In the genomic region with DNA sequence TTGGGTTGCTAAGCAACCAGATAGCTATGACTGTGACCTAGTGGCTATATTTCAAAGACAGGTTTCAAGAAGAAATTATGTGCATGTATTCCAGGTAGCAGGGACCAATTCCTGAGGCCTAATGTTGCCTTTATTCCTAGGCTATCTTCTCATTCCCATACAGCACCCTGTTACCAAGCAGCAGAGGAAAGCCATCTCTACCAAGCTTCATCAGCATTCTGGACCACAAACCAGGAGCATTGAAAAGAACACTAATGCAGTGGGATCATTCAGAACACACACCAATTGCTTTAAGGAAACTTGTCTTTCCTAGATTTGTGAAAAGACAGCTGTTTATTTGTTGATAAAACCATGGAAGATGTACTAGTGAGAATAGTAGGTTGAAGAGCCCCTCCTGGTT, we compare ENCODE assay signal across 24 mouse cellular contexts.
"Had no signal": no experiment of that assay in that cellular context is flagged by ENCODE, and none has a peak within 500 bp of the region (broad histone marks: within the 10 kb centered on the region; RNA-seq: fewer than 3 reads in every experiment).

No protein-coding gene starts in this region.

- H3K4me1 ChIP-seq: heart, embryonic 15.5 days; hindbrain, embryonic 15.5 days; kidney, embryonic 15.5 days; limb, embryonic 13.5 days; limb, embryonic 15.5 days; liver, embryonic 12.5 days had no signal

- H3K4me2 ChIP-seq: heart, embryonic 11.5 days; heart, embryonic 13.5 days; heart, embryonic 15.5 days; hindbrain, embryonic 15.5 days; kidney, embryonic 15.5 days; limb, embryonic 13.5 days; limb, embryonic 15.5 days; liver, embryonic 12.5 days had no signal

- H3K27me3 ChIP-seq: heart, embryonic 13.5 days; heart, embryonic 15.5 days; hindbrain, embryonic 15.5 days; kidney, embryonic 15.5 days; limb, embryonic 13.5 days; limb, embryonic 15.5 days; liver, embryonic 12.5 days had no signal

- ATAC-seq: intestine, embryonic 16.5 days; liver, embryonic 12.5 days had no signal

- DNase-seq: gastrocnemius, postnatal 14 days; gastrocnemius, postnatal 36 days; heart, adult 11 months; heart, adult 2 months; heart, postnatal 14 days; heart, postnatal 36 days; kidney, adult 11 months; kidney, adult 2 months; kidney, adult 9 months; kidney, postnatal 14 days; kidney, postnatal 36 days; layer of hippocampus, adult 9-11 months; layer of hippocampus, postnatal 36 days had no signal

- H3K4me3 ChIP-seq: heart, adult 2 months; heart, embryonic 13.5 days; heart, embryonic 15.5 days; hindbrain, embryonic 15.5 days; kidney, embryonic 15.5 days; limb, embryonic 13.5 days; limb, embryonic 15.5 days; liver, embryonic 12.5 days had no signal

- H3K27ac ChIP-seq: heart, adult 2 months; heart, embryonic 13.5 days; heart, embryonic 15.5 days; hindbrain, embryonic 15.5 days; kidney, embryonic 15.5 days; kidney, postnatal 0 days; limb, embryonic 13.5 days; limb, embryonic 15.5 days; liver, embryonic 12.5 days; liver, embryonic 14.5 days had no signal

- H3K9ac ChIP-seq: heart, embryonic 13.5 days; heart, embryonic 15.5 days; hindbrain, embryonic 15.5 days; kidney, embryonic 15.5 days; limb, embryonic 13.5 days; limb, embryonic 15.5 days; liver, embryonic 12.5 days; liver, embryonic 14.5 days had no signal

- H3K36me3 ChIP-seq: heart, embryonic 13.5 days; heart, embryonic 15.5 days; hindbrain, embryonic 15.5 days; kidney, embryonic 15.5 days; limb, embryonic 13.5 days; limb, embryonic 15.5 days; liver, embryonic 12.5 days had no signal

- H3K9me3 ChIP-seq: heart, embryonic 13.5 days; heart, embryonic 15.5 days; hindbrain, embryonic 15.5 days; kidney, embryonic 15.5 days; limb, embryonic 13.5 days; limb, embryonic 15.5 days; liver, embryonic 12.5 days had no signal
